Mouse (Mus musculus): Measurements from ENCODE around the gene Myh1. TPM values are rescaled to one million over a fixed set of nuclear protein-coding genes. Genes with fewer than 3 reads are reported as not detected.

Gene Myh1
- total RNA-seq (2015; ENCODE audit: low replicate concordance) (not detected in 2 replicates), total RNA-seq (2017; ENCODE audit: low replicate concordance) (not detected in 2 replicates)

DNA sequence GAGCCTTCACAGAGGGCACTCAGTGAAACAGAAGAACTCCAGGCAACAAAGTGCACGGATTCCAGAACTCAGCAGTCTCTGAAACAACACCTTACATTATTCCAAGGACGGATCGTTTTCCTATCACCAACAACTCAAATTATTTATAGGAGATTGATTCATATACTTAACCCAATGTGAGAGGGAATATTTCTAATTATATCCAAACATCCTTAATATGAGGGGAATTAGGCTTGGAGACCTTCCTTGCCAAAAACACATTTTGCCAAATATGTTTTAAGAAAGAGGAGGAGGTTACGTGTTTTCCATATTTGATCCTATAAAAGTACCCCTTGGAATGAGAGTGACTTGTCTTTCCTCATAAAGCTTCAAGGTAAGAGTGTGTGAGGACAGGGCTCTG, at the start of gene Myh1:
TSS of gene Myh1 (plus strand) at position 301 of the 400 bp plus-strand sequence.
- no peak for ATAC-seq (replicated peaks; ENCODE audit: low FRiP score, poor library complexity, severe bottlenecking)

DNA sequence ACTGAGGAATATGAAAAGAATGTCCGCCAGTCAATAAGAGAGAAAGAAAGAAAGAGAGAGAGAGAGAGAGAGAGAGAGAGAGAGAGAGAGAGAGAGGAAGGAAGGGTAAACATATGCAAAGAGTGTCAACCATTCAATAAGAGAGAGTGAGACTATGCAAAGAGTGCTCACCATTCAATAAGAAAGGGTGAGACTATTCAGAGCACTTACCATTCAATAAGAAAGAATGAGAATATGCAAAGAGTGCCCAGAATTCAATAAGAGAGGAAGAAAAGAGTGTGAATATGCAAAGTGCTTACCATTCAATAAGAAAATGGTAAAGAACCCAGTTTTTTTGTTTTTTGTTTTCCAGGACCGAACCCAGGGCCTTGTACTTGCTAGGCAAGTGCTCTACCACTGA, 49.6 kb upstream of the Myh1 start:
- no peak for ATAC-seq (replicated peaks; ENCODE audit: low FRiP score, poor library complexity, severe bottlenecking)

DNA sequence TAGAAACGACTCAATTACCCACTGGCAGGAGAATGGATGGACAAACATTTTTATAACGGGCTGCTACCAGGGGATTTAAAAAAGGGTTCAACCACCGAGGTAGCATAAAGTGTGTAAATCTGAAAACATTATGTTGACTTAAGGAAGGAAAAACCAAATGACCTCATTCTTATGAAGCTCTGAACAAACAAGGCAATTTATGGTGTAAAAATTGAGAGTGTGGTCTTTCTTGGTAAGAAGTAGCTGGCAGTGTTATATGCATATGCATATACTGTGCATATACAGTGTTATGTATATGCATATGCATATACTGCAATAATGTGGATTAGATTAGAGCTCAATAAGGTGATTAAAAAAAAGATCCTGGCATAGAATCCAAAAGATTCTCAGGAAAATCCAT, 48.7 kb upstream of the Myh1 start:
- ATAC-seq (replicated peaks; ENCODE audit: low FRiP score, poor library complexity, severe bottlenecking), result no peak

DNA sequence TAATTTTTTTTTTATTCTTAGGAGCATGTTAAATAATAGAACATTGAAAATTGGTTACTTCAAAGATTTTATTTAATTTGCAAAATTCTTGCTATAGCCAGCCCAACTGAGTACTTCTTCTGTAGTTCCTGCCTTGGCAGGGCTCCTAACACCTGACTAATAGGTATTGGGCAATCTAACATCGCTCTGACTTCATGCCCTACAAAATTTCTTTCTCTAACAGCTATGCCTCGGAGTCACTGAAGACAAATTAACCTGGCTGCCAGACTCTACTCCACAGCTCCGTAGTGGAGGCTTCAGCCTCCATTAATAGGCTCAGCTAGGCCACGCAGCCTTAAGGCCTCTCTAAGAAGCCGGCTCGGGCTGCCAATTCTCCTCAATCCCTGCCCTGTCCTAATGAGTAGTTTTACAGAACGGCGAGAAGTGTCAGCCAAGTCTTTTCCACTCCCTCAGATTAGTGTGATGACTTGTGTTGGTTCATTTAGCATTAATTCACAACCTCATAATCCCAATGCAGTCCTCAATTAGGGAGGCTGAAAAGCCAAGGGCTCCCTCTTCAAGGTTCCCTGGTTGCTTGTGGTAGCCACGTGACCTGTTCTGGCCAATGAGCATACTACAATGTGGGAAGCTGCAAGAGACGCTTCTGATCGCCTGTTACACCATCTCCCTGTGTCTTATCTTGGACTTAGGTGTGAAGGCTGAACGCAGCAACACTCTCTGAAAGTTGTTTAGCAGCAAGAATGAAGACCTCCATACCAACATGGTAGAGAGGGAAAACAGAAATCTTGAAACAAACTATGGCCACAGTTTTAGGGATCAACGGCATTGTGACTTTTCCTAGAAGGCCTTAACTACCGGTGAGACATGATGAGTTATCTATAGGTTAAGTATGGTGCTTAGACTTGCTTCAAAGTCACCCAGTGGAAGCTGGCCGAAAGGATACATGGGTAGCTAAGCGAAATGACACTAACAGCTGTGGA, 47.9 kb upstream of the Myh1 start:
- no peak for ATAC-seq (replicated peaks; ENCODE audit: low FRiP score, poor library complexity, severe bottlenecking)

DNA sequence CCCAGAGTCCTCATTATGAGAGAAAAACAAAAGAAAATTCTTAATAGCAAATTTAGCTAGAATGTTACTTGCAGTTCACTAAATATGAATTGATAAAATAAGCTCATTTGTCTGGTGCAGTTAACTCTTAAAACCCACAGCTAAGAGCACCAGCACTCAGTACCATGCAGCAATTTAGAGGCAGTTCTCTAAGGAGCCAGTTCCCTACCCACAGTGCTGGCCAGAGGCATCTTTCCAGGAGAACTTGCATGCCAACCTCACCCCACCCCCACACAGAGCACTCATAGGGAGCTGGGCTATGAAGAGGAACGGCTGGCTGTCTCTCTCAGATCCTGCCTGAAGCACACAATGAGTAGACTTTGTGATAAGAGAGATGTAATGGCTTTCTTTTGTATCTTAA, 46.7 kb upstream of the Myh1 start:
- no peak for ATAC-seq (replicated peaks; ENCODE audit: low FRiP score, poor library complexity, severe bottlenecking)

DNA sequence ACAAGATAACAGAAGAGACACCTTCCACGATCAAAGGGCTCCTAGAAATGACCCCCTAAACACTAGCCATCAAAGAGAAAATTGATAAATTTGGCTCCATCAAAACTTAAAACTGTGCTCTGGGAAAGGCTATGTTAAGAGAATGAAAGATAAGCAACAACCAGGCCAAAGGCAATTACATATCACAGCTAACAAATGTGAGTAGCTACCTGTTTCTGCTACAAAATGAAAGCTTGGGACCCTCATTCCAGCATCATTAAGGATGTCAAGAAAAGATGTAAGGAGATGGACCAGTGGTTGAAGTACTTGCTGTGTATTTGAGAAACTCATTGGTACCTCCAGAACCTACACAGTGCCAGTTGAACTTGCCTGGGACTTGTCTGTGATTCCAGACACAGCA, 46.0 kb upstream of the Myh1 start:
- no peak for ATAC-seq (replicated peaks; ENCODE audit: low FRiP score, poor library complexity, severe bottlenecking)

DNA sequence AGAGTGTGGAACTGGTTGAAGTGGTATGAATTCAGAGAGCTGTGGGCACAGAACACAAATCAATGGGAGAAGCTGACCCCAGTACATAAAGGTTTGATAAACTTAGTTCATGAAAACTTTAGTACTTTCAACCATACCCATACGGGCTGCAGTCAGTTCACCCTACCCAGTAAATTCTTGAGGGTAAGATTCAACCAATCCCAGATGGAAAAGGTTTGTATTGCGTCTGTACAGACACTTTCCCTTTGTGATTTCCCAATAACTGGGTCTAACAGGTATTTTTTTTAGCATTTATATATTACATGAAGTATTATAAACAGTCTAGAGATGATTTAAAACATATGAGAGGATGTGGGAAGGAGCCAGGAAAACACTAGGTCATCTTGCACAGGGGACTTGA, 44.2 kb upstream of the Myh1 start:
- no peak for ATAC-seq (replicated peaks; ENCODE audit: low FRiP score, poor library complexity, severe bottlenecking)

DNA sequence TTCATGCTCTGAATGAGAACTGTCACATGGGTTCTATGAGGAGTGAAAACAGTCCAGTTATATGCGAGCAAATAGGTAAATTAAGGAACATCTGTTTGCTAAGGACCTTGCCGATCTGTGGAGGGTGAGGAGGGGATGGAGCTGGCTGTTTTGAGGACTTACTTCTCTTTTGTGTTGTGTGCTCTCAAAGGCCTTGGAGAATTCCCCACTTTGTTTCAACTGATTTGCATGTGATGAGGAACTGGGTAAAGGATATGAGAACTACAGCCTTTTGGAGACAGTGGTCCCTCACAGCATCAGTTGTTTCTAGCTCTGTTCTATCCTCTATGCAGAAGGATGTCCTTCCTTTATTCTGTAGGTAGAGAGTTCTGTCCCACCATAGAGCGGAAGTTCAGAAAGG, 39.7 kb upstream of the Myh1 start:
- ATAC-seq (replicated peaks; ENCODE audit: low FRiP score, poor library complexity, severe bottlenecking), result no peak

DNA sequence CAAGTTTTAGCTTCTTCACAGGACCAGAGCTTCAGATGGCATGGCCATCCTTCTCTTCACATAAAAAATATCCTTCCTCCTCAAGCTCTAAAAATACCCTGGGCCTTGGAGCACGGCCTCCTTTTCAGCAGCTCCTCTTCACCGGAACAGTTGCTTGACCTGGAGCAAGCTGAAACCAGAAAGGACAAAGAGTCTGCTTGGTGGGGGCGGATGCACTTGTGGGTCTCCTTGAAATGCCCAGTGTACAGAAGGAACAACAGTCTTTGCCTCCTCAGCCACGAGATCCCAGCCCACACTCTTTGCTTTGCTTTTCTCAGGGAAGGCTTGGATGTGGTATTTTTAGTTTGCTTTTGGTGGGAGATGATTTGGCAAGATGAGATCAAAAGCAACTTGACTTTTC, 36.2 kb upstream of the Myh1 start:
- ATAC-seq (replicated peaks; ENCODE audit: low FRiP score, poor library complexity, severe bottlenecking), result no peak

DNA sequence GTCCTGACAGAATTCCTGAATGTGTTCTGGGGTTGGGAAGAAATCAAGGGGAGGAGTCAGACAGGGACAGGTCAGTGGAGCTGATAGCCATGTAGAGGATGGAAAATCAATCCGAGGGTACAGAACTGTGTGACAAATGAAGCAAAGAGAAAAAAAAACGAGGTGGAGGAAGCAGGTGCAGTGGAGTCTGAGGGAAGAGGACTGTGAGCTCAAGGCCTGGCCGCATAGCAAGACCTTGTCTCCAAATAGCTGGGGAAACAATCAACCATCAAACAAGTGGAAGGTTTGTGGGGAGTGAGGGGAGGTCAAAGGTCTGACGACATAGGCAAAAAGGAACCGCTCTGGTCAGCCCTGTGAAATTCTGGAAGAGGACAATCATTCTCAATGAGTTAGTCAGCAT, 35.0 kb upstream of the Myh1 start:
- ATAC-seq (replicated peaks; ENCODE audit: low FRiP score, poor library complexity, severe bottlenecking), result no peak

DNA sequence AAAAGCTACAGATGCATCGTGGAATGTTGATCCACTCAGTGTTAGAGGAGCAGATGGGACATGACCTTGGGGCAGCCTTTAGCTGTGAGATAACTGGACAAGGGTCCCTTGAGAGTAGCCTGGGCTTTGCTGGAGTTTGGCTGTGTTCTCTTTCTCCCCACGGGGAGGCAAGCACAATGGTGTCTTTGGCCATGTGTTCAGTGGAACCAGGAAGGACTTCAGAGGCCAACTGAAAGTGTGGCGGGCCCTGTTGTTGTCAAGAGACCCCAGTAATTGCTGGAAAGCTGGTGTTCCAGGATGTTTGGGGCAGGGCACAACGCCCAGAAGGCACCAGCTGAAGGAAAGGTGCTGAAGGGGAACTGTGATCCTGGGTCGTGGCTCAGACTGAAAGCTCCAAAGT, 30.6 kb upstream of the Myh1 start:
- ATAC-seq (replicated peaks; ENCODE audit: low FRiP score, poor library complexity, severe bottlenecking), result no peak

DNA sequence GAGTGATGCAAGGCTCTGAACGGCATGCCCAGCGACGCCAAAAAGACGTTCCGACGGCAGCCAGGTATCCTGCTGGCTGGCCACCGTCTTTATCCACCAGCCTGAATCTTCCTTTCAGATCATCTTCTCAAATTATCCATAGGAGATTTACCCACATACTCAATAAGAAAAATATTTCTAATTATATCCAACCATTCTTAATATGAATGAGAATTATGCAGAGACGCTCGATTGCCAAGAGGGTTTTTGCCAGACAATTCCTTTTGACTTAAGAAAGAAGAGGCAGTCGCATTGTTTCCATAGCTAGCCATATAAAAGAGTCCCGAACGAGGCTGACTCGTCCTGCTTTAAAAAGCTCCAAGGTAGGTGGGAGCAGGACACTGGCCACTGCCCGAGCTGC, 29.1 kb upstream of the Myh1 start, which contains the start of gene Myh2:
TSS of gene Myh2 (plus strand) at position 301 of the 400 bp plus-strand sequence.
- ATAC-seq (replicated peaks; ENCODE audit: low FRiP score, poor library complexity, severe bottlenecking), result no peak

DNA sequence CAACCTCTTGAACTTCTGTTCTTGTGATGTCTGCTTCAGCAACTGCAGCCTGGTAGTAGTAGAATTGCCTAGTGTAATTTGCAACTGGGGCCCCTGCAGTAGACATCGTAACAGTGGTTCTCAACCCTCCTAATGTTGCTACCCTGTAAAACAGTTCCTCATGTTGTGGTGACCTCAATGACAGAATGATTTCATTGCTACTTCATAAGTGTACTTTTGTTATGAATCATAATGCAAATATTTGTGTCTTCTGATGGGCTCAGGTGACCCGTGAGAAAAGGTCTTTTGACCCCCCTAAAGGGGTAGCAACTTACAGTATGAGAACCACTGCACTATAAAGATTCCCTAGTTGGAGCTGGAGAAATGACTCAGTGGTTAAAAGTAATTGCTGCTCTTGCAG, 27.4 kb upstream of the Myh1 start:
- no peak for ATAC-seq (replicated peaks; ENCODE audit: low FRiP score, poor library complexity, severe bottlenecking)

DNA sequence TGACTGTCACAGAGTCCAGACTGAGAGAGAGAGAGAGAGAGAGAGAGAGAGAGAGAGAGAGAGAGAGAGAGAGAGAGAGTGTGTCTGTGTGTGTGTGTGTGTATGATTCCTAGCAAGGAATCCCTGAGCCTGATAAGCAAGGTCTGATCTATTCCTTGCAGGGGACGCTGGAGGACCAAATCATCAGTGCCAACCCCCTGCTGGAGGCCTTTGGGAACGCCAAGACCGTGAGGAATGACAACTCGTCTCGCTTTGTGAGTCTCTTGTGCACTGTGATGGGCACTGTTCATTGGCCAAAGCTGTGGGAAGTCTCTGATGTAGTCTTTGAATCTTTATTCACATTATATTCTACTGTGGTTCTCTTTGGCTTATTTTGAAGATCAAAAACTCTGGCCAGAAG, 23.5 kb upstream of the Myh1 start:
- ATAC-seq (replicated peaks; ENCODE audit: low FRiP score, poor library complexity, severe bottlenecking), result no peak

DNA sequence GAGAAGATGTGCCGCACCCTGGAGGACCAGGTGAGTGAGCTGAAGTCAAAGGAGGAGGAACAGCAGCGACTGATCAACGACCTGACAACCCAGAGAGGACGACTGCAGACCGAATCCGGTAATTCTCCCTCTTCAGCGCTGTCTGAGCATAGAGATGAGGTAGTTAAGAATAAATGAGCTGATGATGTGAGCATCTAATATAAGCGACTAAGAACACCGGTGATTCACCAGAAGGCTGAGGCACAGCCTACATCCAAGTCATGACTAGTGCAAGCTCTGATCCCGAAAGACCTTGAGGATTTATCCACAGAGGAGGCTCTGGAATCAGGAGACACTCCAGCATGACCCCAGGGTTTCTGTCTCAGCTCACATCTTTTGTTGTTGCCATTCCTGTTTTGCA, 9.5 kb upstream of the Myh1 start:
- no peak for ATAC-seq (replicated peaks; ENCODE audit: low FRiP score, poor library complexity, severe bottlenecking)

DNA sequence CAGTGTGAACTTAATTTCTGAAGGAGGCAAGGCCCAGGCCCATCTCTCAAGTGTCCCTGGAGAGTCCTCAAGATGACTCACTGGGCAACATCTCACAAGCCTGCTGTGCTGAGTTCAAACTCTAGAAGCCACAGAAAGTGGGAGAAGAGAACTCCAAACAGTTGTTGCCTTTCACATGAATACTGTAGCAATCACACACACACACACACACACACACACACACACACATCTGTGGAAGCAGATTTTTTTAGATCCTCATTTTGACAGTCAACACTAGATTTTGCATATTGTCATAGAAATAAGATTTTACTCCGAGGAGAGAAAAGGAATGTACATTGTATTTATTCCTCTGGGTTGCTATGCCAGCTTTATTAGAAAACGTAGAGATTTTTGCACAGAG, 9.0 kb upstream of the Myh1 start:
- ATAC-seq (replicated peaks; ENCODE audit: low FRiP score, poor library complexity, severe bottlenecking), result no peak

DNA sequence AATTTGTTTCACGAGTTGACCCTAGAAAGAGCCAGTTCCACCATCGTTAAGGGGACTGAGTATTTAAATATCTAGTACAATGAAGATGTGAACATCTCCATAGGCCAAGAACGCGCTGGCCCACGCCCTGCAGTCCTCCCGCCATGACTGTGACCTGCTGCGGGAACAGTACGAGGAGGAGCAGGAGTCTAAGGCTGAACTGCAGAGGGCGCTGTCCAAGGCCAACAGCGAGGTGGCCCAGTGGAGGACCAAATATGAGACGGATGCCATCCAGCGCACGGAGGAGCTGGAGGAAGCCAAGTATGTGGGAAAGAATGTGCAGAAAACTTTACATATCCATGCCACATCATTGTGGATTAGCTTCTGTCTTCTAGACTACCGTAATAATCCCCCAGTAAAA, 8.4 kb upstream of the Myh1 start:
- ATAC-seq (replicated peaks; ENCODE audit: low FRiP score, poor library complexity, severe bottlenecking), result no peak

DNA sequence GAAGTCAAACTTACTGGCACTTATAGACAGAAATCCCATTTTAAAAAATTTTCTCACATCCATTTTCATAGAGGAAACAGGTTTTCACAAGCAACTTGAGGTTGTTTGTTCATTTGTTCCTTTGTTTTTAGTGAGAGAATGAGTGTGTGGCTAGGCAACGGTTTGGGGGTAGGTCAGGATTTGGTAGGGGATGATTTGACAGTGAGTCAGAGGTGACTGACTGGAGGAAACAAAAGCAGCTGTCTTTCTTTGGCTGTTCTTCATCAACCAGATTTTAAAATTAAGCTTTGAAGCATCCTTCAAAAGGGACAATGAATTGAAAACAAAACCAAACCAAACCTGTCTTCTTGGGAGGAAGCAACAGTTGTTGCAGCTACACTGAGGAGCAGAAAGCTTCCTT, 531 bp upstream of the Myh1 start:
- no peak for ATAC-seq (replicated peaks; ENCODE audit: low FRiP score, poor library complexity, severe bottlenecking)

DNA sequence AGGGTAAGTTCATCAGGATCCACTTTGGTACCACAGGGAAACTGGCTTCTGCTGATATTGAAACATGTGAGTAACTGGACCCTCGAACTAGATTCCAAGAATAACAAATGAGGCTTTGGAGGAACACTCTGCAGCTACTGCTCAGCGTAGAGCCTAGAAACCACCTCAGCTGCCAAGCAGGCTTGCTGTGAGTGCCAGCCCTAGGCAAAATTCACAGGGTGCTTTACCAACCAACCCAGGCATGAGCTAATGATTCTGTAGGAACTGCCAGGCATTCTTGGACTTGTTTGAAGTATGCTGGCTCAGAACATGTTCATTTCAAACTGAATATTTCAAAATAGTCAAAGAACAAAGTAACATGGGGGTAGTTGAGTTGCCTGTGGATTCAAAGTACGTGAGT, 4.9 kb downstream of the Myh1 start:
- ATAC-seq (replicated peaks; ENCODE audit: low FRiP score, poor library complexity, severe bottlenecking), result no peak

DNA sequence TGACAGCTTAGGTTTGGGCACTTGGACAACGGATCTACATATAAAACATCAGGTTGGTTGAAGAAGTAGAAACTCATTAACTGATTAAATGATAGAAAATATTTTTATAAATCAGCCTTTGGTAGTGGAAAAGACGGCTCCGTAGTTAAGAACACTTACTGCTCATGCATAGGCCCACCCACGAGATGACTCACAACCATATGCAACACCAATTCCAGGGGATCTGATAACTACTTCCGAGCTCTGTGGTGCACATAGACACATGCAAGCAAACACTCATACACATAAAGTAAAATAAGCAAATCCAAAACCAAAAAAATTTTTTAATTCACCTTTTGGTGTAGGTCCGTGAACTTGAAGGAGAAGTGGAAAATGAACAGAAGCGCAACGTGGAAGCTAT, 22.0 kb downstream of the Myh1 start:
- ATAC-seq (replicated peaks; ENCODE audit: low FRiP score, poor library complexity, severe bottlenecking), result no peak

DNA sequence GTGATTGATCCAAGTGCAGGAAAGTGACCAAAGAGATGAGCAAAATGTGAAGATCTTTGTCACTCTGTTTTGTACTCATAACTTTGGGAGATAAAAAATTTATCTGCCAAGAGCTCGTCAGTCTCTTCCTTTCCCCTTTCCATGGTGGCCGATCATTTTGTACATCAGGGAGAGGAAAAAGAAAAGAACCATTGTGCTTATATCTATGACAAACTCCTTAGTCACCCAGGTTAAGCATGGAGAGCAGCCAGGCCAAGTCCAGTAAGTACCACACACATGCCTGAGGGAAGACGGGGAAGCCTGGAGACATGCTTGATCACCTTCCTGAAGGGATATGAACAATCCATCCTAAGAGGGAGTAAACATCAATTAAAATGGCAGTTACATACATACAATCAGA, 24.6 kb downstream of the Myh1 start:
- no peak for ATAC-seq (replicated peaks; ENCODE audit: low FRiP score, poor library complexity, severe bottlenecking)

DNA sequence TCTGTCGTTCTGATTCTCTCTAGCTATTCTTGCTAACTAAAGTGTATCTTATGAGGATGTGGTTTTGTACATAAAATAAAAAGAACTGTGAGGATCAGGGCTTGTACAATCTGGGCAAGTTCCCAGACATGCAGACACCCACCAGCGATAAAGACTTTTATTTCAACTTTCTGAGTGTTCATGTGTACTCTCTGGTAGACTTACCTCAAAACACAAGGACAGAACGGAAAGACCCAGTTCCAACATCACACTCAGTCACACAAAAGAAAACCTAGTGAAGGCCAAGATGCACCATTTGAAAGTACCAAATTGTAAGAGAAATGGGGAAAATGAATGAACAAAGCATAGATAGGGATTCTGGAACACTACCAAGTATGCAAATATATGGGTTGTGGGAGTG, 28.9 kb downstream of the Myh1 start:
- ATAC-seq (replicated peaks; ENCODE audit: low FRiP score, poor library complexity, severe bottlenecking), result no peak

All from erythroblast, adult 5-6 weeks (primary cell).